Mouse (Mus musculus): ENCODE data around the gene Ccnc. TPM values are rescaled to one million over a fixed set of nuclear protein-coding genes. Genes with fewer than 3 reads are reported as not detected.

Gene Ccnc
- total and polyA plus RNA-seq, 3 experiments = 4.0 to 14.1 (median 9.3) TPM

GRCm38 (mm10) chr4:21682421-21683150, 44.9 kb upstream of the Ccnc start:
- 15% methylated on average over 10 of the region's 10 CpGs for WGBS
- no peak for DNase-seq
- Histone ChIP-seq H3K27me3 (ENCODE audit: control insufficient read depth, insufficient read depth, low read length) (peaks cover 40% of the 10 kb centered on the region), H3K79me2 (replicated peaks; ENCODE audit: control insufficient read depth, insufficient read depth, low read length) (no peaks in the 10 kb centered on the region), H3K9ac (ENCODE audit: low read depth, low read length) (no peak overlapping the region), H3K27ac (no peak overlapping the region), H3K4me1 (ENCODE audit: control insufficient read depth, insufficient read depth, low read length) (no peaks in the 10 kb centered on the region), H3K36me3 (ENCODE audit: control insufficient read depth, insufficient read depth, low read length) (no peaks in the 10 kb centered on the region), H3K4me3 (no peak overlapping the region)
- TF ChIP-seq CTCF (IDR thresholded peaks at IDR 0.05) = no peak
- TF ChIP-seq POLR2A (IDR thresholded peaks at IDR 0.05; ENCODE audit: insufficient read depth, low read depth, low read length) = no peak
- no peak for TF ChIP-seq EP300 (IDR thresholded peaks at IDR 0.05; ENCODE audit: insufficient read depth, low read depth, low read length)
- intact Hi-C loops (cut with DNase I) = no loop called here

GRCm38 (mm10) chr4:21684341-21684970, 43.0 kb upstream of the Ccnc start:
- Histone ChIP-seq H3K4me1 (ENCODE audit: control insufficient read depth, insufficient read depth, low read length) (no peaks in the 10 kb centered on the region), H3K36me3 (ENCODE audit: control insufficient read depth, insufficient read depth, low read length) (no peaks in the 10 kb centered on the region), H3K27me3 (ENCODE audit: control insufficient read depth, insufficient read depth, low read length) (peaks cover 31% of the 10 kb centered on the region), H3K79me2 (replicated peaks; ENCODE audit: control insufficient read depth, insufficient read depth, low read length) (no peaks in the 10 kb centered on the region), H3K27ac (no peak overlapping the region), H3K9ac (ENCODE audit: low read depth, low read length) (no peak overlapping the region), H3K4me3 (no peak overlapping the region)
- no peak for TF ChIP-seq POLR2A (IDR thresholded peaks at IDR 0.05; ENCODE audit: insufficient read depth, low read depth, low read length)
- TF ChIP-seq EP300 (IDR thresholded peaks at IDR 0.05; ENCODE audit: insufficient read depth, low read depth, low read length) = no peak
- no peak for TF ChIP-seq CTCF (IDR thresholded peaks at IDR 0.05)
- DNase-seq = no peak
- intact Hi-C loops (cut with DNase I) = no loop called here
- WGBS = 5% methylated on average over 14 of the region's 14 CpGs

- H3K36me3 ChIP-seq (ENCODE audit: control insufficient read depth, insufficient read depth, low read length) = no peaks in the 10 kb centered on the region
- intact Hi-C loops (cut with DNase I) = no loop called here
- no peak for DNase-seq
- H3K79me2 ChIP-seq (replicated peaks; ENCODE audit: control insufficient read depth, insufficient read depth, low read length) = no peaks in the 10 kb centered on the region
- H3K27me3 ChIP-seq (ENCODE audit: control insufficient read depth, insufficient read depth, low read length) = peaks cover 30% of the 10 kb centered on the region
- H3K4me1 ChIP-seq (ENCODE audit: control insufficient read depth, insufficient read depth, low read length) = no peaks in the 10 kb centered on the region
- no peak within 1 kb of the TSS for H3K9ac ChIP-seq (ENCODE audit: low read depth, low read length)
- TF ChIP-seq CTCF (IDR thresholded peaks at IDR 0.05) (no peak), POLR2A (IDR thresholded peaks at IDR 0.05; ENCODE audit: insufficient read depth, low read depth, low read length) (no peak), EP300 (IDR thresholded peaks at IDR 0.05; ENCODE audit: insufficient read depth, low read depth, low read length) (no peak)
- WGBS = 2% methylated on average over 38 of the region's 38 CpGs
- H3K4me3 ChIP-seq = no peak within 1 kb of the TSS
- no peak within 1 kb of the TSS for H3K27ac ChIP-seq
Observed at GRCm38 (mm10) chr4:21685595-21686091, 41.9 kb upstream of the Ccnc start, which contains the start of gene Prdm13. Gene Prdm13, minus strand, starts transcription at chr4:21685963.

- TF ChIP-seq CTCF (IDR thresholded peaks at IDR 0.05) = no peak
- TF ChIP-seq POLR2A (IDR thresholded peaks at IDR 0.05; ENCODE audit: insufficient read depth, low read depth, low read length) = no peak
- no peak for TF ChIP-seq EP300 (IDR thresholded peaks at IDR 0.05; ENCODE audit: insufficient read depth, low read depth, low read length)
- no peak overlapping the region for H3K9ac ChIP-seq (ENCODE audit: low read depth, low read length)
- H3K4me3 ChIP-seq = no peak overlapping the region
- intact Hi-C loops (cut with DNase I) = no loop called here
- H3K79me2 ChIP-seq (replicated peaks; ENCODE audit: control insufficient read depth, insufficient read depth, low read length) = no peaks in the 10 kb centered on the region
- no peaks in the 10 kb centered on the region for H3K4me1 ChIP-seq (ENCODE audit: control insufficient read depth, insufficient read depth, low read length)
- DNase-seq = no peak
- WGBS = 6% methylated on average over 11 of the region's 11 CpGs
- peaks cover 30% of the 10 kb centered on the region for H3K27me3 ChIP-seq (ENCODE audit: control insufficient read depth, insufficient read depth, low read length)
- H3K36me3 ChIP-seq (ENCODE audit: control insufficient read depth, insufficient read depth, low read length) = no peaks in the 10 kb centered on the region
- no peak overlapping the region for H3K27ac ChIP-seq
Observed at GRCm38 (mm10) chr4:21686416-21686815, 41.1 kb upstream of the Ccnc start.

GRCm38 (mm10) chr4:21686934-21687333, 40.6 kb upstream of the Ccnc start:
- Histone ChIP-seq H3K4me1 (ENCODE audit: control insufficient read depth, insufficient read depth, low read length) (no peaks in the 10 kb centered on the region), H3K27ac (no peak overlapping the region), H3K4me3 (no peak overlapping the region), H3K36me3 (ENCODE audit: control insufficient read depth, insufficient read depth, low read length) (no peaks in the 10 kb centered on the region), H3K9ac (ENCODE audit: low read depth, low read length) (no peak overlapping the region), H3K79me2 (replicated peaks; ENCODE audit: control insufficient read depth, insufficient read depth, low read length) (no peaks in the 10 kb centered on the region), H3K27me3 (ENCODE audit: control insufficient read depth, insufficient read depth, low read length) (peaks cover 30% of the 10 kb centered on the region)
- TF ChIP-seq CTCF (IDR thresholded peaks at IDR 0.05) = no peak
- no peak for TF ChIP-seq EP300 (IDR thresholded peaks at IDR 0.05; ENCODE audit: insufficient read depth, low read depth, low read length)
- TF ChIP-seq POLR2A (IDR thresholded peaks at IDR 0.05; ENCODE audit: insufficient read depth, low read depth, low read length) = no peak
- intact Hi-C loops (cut with DNase I) = no loop called here
- 2% methylated on average over 5 of the region's 5 CpGs for WGBS
- DNase-seq = no peak

Data from heart, adult 2 months (tissue).